Mouse (Mus musculus) G1E (cell line): ENCODE results near the gene Tcta. TPM values are rescaled to one million over a fixed set of nuclear protein-coding genes. Genes with fewer than 3 reads are reported as not detected.

Experiments used
- ATAC-seq: 2 replicates; pipeline ENCODE4 v1.8.0; 2016; ENCODE audit warnings: mild to moderate bottlenecking; ENCODE audit not compliant: insufficient number of reproducible peaks, poor library complexity, low FRiP score, severe bottlenecking; ENCODE audit errors: extremely low read depth
- DNase-seq: peaks from one replicate; pipeline ENCODE4 v3.0.0; 2012; ENCODE audit warnings: low spot score
- H3K27me3 ChIP-seq: 2 replicates; pipeline ENCODE4 v1.6.1; 2012; ENCODE audit warnings: mild to moderate bottlenecking, low read length, inconsistent platforms; ENCODE audit not compliant: insufficient read depth
- H3K36me3 ChIP-seq: replicated peaks from 2 replicates; pipeline ENCODE3; 2012; ENCODE audit warnings: mild to moderate bottlenecking, inconsistent platforms
- H3K4me1 ChIP-seq: 2 replicates; pipeline ENCODE4 v1.6.1; 2012; ENCODE audit warnings: low read depth, low read length, inconsistent platforms, mixed read lengths; ENCODE audit not compliant: insufficient read depth
- H3K4me3 ChIP-seq: 2 replicates; pipeline ENCODE4 v1.5.1; 2012; ENCODE audit warnings: low read depth, mild to moderate bottlenecking, inconsistent platforms, low read length, moderate library complexity, mixed read lengths
- H3K9me3 ChIP-seq: replicated peaks from 2 replicates; pipeline ENCODE4 v1.6.1; 2012; ENCODE audit warnings: inconsistent platforms
- CTCF ChIP-seq: IDR thresholded peaks from 2 replicates; pipeline ENCODE4 v1.5.1; 2012; ENCODE audit warnings: low read depth, low read length, inconsistent platforms, mixed read lengths
- GATA1 ChIP-seq: IDR thresholded peaks from 2 replicates; pipeline ENCODE4 v1.6.1; 2012; ENCODE audit warnings: borderline replicate concordance, low read length, inconsistent platforms, mixed read lengths
- GATA2 ChIP-seq: IDR thresholded peaks from 2 replicates; pipeline ENCODE4 v1.6.1; 2012; ENCODE audit warnings: low read depth, low read length, inconsistent platforms, borderline replicate concordance
- POLR2AphosphoS5 ChIP-seq: IDR thresholded peaks from 2 replicates; pipeline ENCODE4 v1.6.1; 2012; ENCODE audit warnings: low read depth, low read length, inconsistent platforms; ENCODE audit not compliant: insufficient replicate concordance
- TAL1 ChIP-seq: conservative IDR thresholded peaks from 2 replicates; pipeline ENCODE4 v1.6.1; 2012; ENCODE audit warnings: low read depth, low read length, inconsistent platforms, mixed read lengths
- polyA plus RNA-seq: library from polyadenylated mRNA; stranded (reverse); fragments of >175 nt; gene quantifications from 2 replicates; pipeline ENCODE4 v1.2.3, GENCODE M21; 2012
- total RNA-seq, 2 experiments: library from RNA; stranded (forward) in 1 of 2; stranded (reverse) in 1 of 2; fragments of 200-1000 nt in 1 of 2; fragments of >200 nt in 1 of 2; fragmentation: Nextera tagmentation in 1 of 2; gene quantifications; 2 replicates each; pipeline ENCODE4 v1.2.3; 2014 to 2017

The Tcta gene
- total and polyA plus RNA-seq, 3 experiments = 3.6 to 24.2 (median 11.9) TPM

- ATAC-seq = no peak
- peaks cover 8% of the 10 kb centered on the region for H3K27me3 ChIP-seq
- no peak for TF ChIP-seq GATA2
- no peak for TF ChIP-seq GATA1
- TF ChIP-seq TAL1 = no peak
- no peak for TF ChIP-seq CTCF
- no peak for DNase-seq
- H3K9me3 ChIP-seq = no peaks in the 10 kb centered on the region
- H3K4me3 ChIP-seq = peak overlapping the region; percentile 94
- peaks cover 9% of the 10 kb centered on the region for H3K36me3 ChIP-seq
- peaks cover 33% of the 10 kb centered on the region for H3K4me1 ChIP-seq
These were observed 42.8 kb downstream of the Tcta start for GRCm38 (mm10) chr9:108263131-108263681.

- ATAC-seq = no peak
- H3K4me1 ChIP-seq = peaks cover 33% of the 10 kb centered on the region
These were observed 43.4 kb downstream of the Tcta start for GRCm38 (mm10) chr9:108262494-108263049.

GRCm38 (mm10) chr9:108261865-108262264 lies 44.1 kb downstream of the Tcta start:
- Histone ChIP-seq H3K9me3 (no peaks in the 10 kb centered on the region), H3K27me3 (peaks cover 4% of the 10 kb centered on the region; the same call in 1 of the 2 replicates), H3K36me3 (peaks cover 12% of the 10 kb centered on the region), H3K4me3 (no peak overlapping the region), H3K4me1 (peaks cover 33% of the 10 kb centered on the region)
- TF ChIP-seq TAL1 (no peak), GATA2 (no peak)
- ATAC-seq (no peak), DNase-seq (no peak)

More at GRCm38 (mm10) chr9:108262494-108263049, 43.4 kb downstream of the Tcta start:
- Histone ChIP-seq H3K4me3 (peak overlapping the region; percentile 94), H3K27me3 (peaks cover 7% of the 10 kb centered on the region), H3K9me3 (no peaks in the 10 kb centered on the region), H3K36me3 (peaks cover 9% of the 10 kb centered on the region)
- no peak for TF ChIP-seq CTCF
- no peak for TF ChIP-seq TAL1
- TF ChIP-seq POLR2AphosphoS5 = no peak
- TF ChIP-seq GATA1 = no peak
- TF ChIP-seq GATA2 = no peak
- no peak for DNase-seq

GRCm38 (mm10) chr9:108260526-108260925 lies 45.4 kb downstream of the Tcta start:
- no peak for ATAC-seq
- no peaks in the 10 kb centered on the region for H3K9me3 ChIP-seq
- peaks cover 25% of the 10 kb centered on the region for H3K4me1 ChIP-seq
- H3K36me3 ChIP-seq = peaks cover 16% of the 10 kb centered on the region
- TF ChIP-seq CTCF (no peak), GATA1 (no peak), GATA2 (no peak)
- DNase-seq = no peak
- H3K27me3 ChIP-seq = no peaks in the 10 kb centered on the region
- H3K4me3 ChIP-seq = no peak overlapping the region

Other genes starting within 250 kb of the Tcta start
- gene Mst1, start 225.7 kb downstream of the Tcta start, total RNA-seq (2014; fragmentation: Nextera tagmentation) = 7.1 and 11.0 TPM in 2 replicates
- gene Mst1, start 225.7 kb downstream of the Tcta start, total RNA-seq (2017) = 16.6 and 17.9 TPM in 2 replicates
- gene Mst1, start 225.7 kb downstream of the Tcta start, polyA plus RNA-seq = 6.7 and 8.4 TPM in 2 replicates
- 104 and 255 TPM in 2 replicates for gene Rnf123, start 222.8 kb downstream of the Tcta start, total RNA-seq (2014; fragmentation: Nextera tagmentation)
- gene Rnf123, start 222.8 kb downstream of the Tcta start, total RNA-seq (2017) = 18.6 and 23.5 TPM in 2 replicates
- gene Rnf123, start 222.8 kb downstream of the Tcta start, polyA plus RNA-seq = 39.5 and 74.5 TPM in 2 replicates
- 65.0 and 148 TPM in 2 replicates for gene Apeh, start 211.6 kb downstream of the Tcta start, total RNA-seq (2014; fragmentation: Nextera tagmentation)
- gene Apeh, start 211.6 kb downstream of the Tcta start, total RNA-seq (2017) = 119 and 131 TPM in 2 replicates
- 48.8 and 67.5 TPM in 2 replicates for gene Apeh, start 211.6 kb downstream of the Tcta start, polyA plus RNA-seq
- gene Bsn, start 115.8 kb downstream of the Tcta start, total RNA-seq (2014; fragmentation: Nextera tagmentation) = 4.7 and 5.0 TPM in 2 replicates
- gene Bsn, start 115.8 kb downstream of the Tcta start, total RNA-seq (2017) = 2.8 and 3.1 TPM in 2 replicates
- 6.1 and 7.9 TPM in 2 replicates for gene Bsn, start 115.8 kb downstream of the Tcta start, polyA plus RNA-seq
- gene Dag1, start 42.2 kb downstream of the Tcta start, total RNA-seq (2014; fragmentation: Nextera tagmentation) = 21.9 and 22.1 TPM in 2 replicates
- 6.0 and 6.1 TPM in 2 replicates for gene Dag1, start 42.2 kb downstream of the Tcta start, total RNA-seq (2017)
- gene Dag1, start 42.2 kb downstream of the Tcta start, polyA plus RNA-seq = 11.9 and 13.5 TPM in 2 replicates
- gene Nicn1, start 15.7 kb downstream of the Tcta start, total RNA-seq (2014; fragmentation: Nextera tagmentation) = 17.6 and 20.2 TPM in 2 replicates
- gene Nicn1, start 15.7 kb downstream of the Tcta start, total RNA-seq (2017) = 5.8 and 7.6 TPM in 2 replicates
- gene Nicn1, start 15.7 kb downstream of the Tcta start, polyA plus RNA-seq = 0.35 and 0.52 TPM in 2 replicates
- gene Amt, start 9.3 kb downstream of the Tcta start, total RNA-seq (2014; fragmentation: Nextera tagmentation) = 0.90 and 1.2 TPM in 2 replicates
- 0.44 and 0.93 TPM in 2 replicates for gene Amt, start 9.3 kb downstream of the Tcta start, total RNA-seq (2017)
- gene Amt, start 9.3 kb downstream of the Tcta start, polyA plus RNA-seq = 0.03 and 0.09 TPM in 2 replicates
- 409 and 426 TPM in 2 replicates for gene Rhoa, start within 50 bp of the Tcta start, total RNA-seq (2014; fragmentation: Nextera tagmentation)
- 215 and 235 TPM in 2 replicates for gene Rhoa, start within 50 bp of the Tcta start, total RNA-seq (2017)
- 122 and 136 TPM in 2 replicates for gene Rhoa, start within 50 bp of the Tcta start, polyA plus RNA-seq
- 1,641 and 1,695 TPM in 2 replicates for gene Gpx1, start 32.7 kb upstream of the Tcta start, total RNA-seq (2014; fragmentation: Nextera tagmentation)
- 1,228 and 1,354 TPM in 2 replicates for gene Gpx1, start 32.7 kb upstream of the Tcta start, total RNA-seq (2017)
- 470 and 543 TPM in 2 replicates for gene Gpx1, start 32.7 kb upstream of the Tcta start, polyA plus RNA-seq
- 126 and 131 TPM in 2 replicates for gene Usp4, start 41.7 kb upstream of the Tcta start, total RNA-seq (2014; fragmentation: Nextera tagmentation)
- gene Usp4, start 41.7 kb upstream of the Tcta start, total RNA-seq (2017) = 76.5 and 78.6 TPM in 2 replicates
- gene Usp4, start 41.7 kb upstream of the Tcta start, polyA plus RNA-seq = 60.8 and 97.3 TPM in 2 replicates
- not detected in 2 replicates for gene 1700102P08Rik, start 86.6 kb upstream of the Tcta start, total RNA-seq (2014; fragmentation: Nextera tagmentation)
- 0.44 and 1.3 TPM in 2 replicates for gene 1700102P08Rik, start 86.6 kb upstream of the Tcta start, total RNA-seq (2017)
- 0.29 and 0.81 TPM in 2 replicates for gene 1700102P08Rik, start 86.6 kb upstream of the Tcta start, polyA plus RNA-seq
- gene Ccdc36, start 122.3 kb upstream of the Tcta start, total RNA-seq (2014; fragmentation: Nextera tagmentation) = not detected in 2 replicates
- 0.22 TPM in 1 of 2 replicates, not detected in the other for gene Ccdc36, start 122.3 kb upstream of the Tcta start, total RNA-seq (2017)
- gene Ccdc36, start 122.3 kb upstream of the Tcta start, polyA plus RNA-seq = not detected in 2 replicates
- not detected in 2 replicates for gene BC048562, start 130.3 kb upstream of the Tcta start, total RNA-seq (2014; fragmentation: Nextera tagmentation)
- 0.22 TPM in 1 of 2 replicates, not detected in the other for gene BC048562, start 130.3 kb upstream of the Tcta start, total RNA-seq (2017)
- gene BC048562, start 130.3 kb upstream of the Tcta start, polyA plus RNA-seq = 0.08 TPM in 1 of 2 replicates, not detected in the other
- gene Ccdc71, start 154.4 kb upstream of the Tcta start, total RNA-seq (2014; fragmentation: Nextera tagmentation) = 52.4 and 53.0 TPM in 2 replicates
- 20.3 and 22.3 TPM in 2 replicates for gene Ccdc71, start 154.4 kb upstream of the Tcta start, total RNA-seq (2017)
- gene Ccdc71, start 154.4 kb upstream of the Tcta start, polyA plus RNA-seq = 24.1 and 25.6 TPM in 2 replicates
- gene Klhdc8b, start 155.4 kb upstream of the Tcta start, total RNA-seq (2014; fragmentation: Nextera tagmentation) = 14.7 and 21.2 TPM in 2 replicates
- gene Klhdc8b, start 155.4 kb upstream of the Tcta start, total RNA-seq (2017) = 52.8 and 63.1 TPM in 2 replicates
- 112 and 116 TPM in 2 replicates for gene Klhdc8b, start 155.4 kb upstream of the Tcta start, polyA plus RNA-seq
- gene Lamb2, start 173.6 kb upstream of the Tcta start, total RNA-seq (2014; fragmentation: Nextera tagmentation) = 0.15 TPM in 1 of 2 replicates, not detected in the other
- 0.11 and 0.17 TPM in 2 replicates for gene Lamb2, start 173.6 kb upstream of the Tcta start, total RNA-seq (2017)
- gene Lamb2, start 173.6 kb upstream of the Tcta start, polyA plus RNA-seq = 0.07 TPM in 2 replicates
- gene Usp19, start 184.4 kb upstream of the Tcta start, total RNA-seq (2014; fragmentation: Nextera tagmentation) = 70.6 and 197 TPM in 2 replicates
- gene Usp19, start 184.4 kb upstream of the Tcta start, total RNA-seq (2017) = 41.3 and 44.7 TPM in 2 replicates
- 87.7 and 102 TPM in 2 replicates for gene Usp19, start 184.4 kb upstream of the Tcta start, polyA plus RNA-seq
- 320 and 349 TPM in 2 replicates for gene Qars, start 201.5 kb upstream of the Tcta start, total RNA-seq (2014; fragmentation: Nextera tagmentation)
- gene Qars, start 201.5 kb upstream of the Tcta start, total RNA-seq (2017) = 196 and 201 TPM in 2 replicates
- gene Qars, start 201.5 kb upstream of the Tcta start, polyA plus RNA-seq = 138 and 248 TPM in 2 replicates
- 179 and 214 TPM in 2 replicates for gene Qrich1, start 210.6 kb upstream of the Tcta start, total RNA-seq (2014; fragmentation: Nextera tagmentation)
- gene Qrich1, start 210.6 kb upstream of the Tcta start, total RNA-seq (2017) = 150 and 161 TPM in 2 replicates
- gene Qrich1, start 210.6 kb upstream of the Tcta start, polyA plus RNA-seq = 99.7 and 143 TPM in 2 replicates